Mouse (Mus musculus): ENCODE measurements around the gene Dock4. TPM values are rescaled to one million over a fixed set of nuclear protein-coding genes. Genes with fewer than 3 reads are reported as not detected.
"Not testable (repeated sequence)": the region's sequence is repeated elsewhere in the genome, so short reads cannot be mapped to it uniquely, and the experiment has no call there.

Dock4 gene
- total RNA-seq, 2 experiments from 2014 or later: 11.7 to 12.9 TPM

DNA sequence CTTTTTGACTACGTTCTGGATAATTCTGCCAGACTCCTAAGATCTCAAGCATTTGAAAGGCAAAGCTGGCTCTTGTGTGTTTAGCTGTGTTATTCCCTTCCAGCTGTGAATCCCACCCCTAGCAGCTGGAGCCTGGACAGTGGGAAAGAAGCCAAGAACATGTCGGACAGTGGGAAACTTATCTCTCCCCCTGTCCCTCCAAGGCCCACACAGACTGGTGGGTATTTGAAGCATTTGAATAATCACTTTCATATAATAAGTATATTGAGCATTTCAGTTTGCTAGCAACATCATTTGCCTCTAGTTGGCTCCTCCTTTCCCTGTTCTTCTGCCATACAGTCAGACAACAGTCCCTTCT lies 392.6 kb downstream of the Dock4 start:
- DNase-seq (ENCODE audit: low spot score): no peak
- intact Hi-C loops (cut with DNase I): loop anchor here (2.0 kb wide), 1 partner anchor 258 kb away; no protein-coding TSS in a partner anchor

- intact Hi-C loops (cut with DNase I): loop anchor here (2.0 kb wide), 1 partner anchor 258 kb away; no protein-coding TSS in a partner anchor
- DNase-seq (ENCODE audit: low spot score): no peak
Observed at GRCm38 (mm10) chr12:40838940-40839339, 393.2 kb downstream of the Dock4 start.

DNA sequence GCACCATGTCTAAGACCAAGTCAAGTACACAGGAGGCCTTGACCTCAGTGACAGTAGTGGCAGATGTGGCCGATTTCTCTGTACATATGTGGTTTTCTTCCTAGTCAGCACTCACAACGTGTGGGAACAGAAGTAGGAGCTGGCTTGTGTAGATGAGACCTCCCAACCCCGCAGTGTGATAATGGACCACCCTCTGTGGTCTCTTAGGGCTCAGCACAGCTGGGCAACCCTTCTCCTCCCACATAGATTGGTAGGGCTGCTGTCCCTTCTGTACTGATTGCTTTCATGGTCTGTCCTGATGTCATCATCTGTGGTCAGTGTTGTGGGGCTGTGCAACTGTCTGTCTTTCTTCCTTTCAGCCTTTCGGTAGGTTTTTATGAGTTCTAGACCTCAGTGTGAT lies 394.1 kb downstream of the Dock4 start:
- no peak for DNase-seq (ENCODE audit: low spot score)
- intact Hi-C loops (cut with DNase I): loop anchor here (2.0 kb wide), 1 partner anchor 257 kb away; no protein-coding TSS in a partner anchor

- intact Hi-C loops (cut with DNase I): no loop called here
- no peak for DNase-seq (ENCODE audit: low spot score)
Observed at GRCm38 (mm10) chr12:40842251-40842988, 396.7 kb downstream of the Dock4 start.

DNA sequence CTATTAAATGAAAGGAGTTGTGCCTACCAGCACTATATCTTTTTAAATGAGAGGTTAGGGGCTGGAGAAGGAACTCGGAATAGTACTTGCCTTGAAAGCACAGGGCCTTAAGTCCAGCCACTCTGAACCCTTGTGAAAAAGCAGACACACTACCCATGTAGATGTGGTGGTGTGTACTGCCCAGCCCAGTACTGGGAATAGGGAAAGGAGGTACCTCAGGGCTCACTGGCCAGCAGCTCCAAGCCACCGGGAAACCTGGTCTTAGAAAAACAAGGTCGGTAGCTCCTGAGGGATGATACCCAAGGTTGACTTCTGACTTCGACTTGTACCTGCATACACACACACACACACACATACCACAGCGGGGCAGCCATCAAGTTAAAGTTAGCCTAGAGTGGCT lies 397.2 kb downstream of the Dock4 start:
- intact Hi-C loops (cut with DNase I): no loop called here
- no peak for DNase-seq (ENCODE audit: low spot score)

DNA sequence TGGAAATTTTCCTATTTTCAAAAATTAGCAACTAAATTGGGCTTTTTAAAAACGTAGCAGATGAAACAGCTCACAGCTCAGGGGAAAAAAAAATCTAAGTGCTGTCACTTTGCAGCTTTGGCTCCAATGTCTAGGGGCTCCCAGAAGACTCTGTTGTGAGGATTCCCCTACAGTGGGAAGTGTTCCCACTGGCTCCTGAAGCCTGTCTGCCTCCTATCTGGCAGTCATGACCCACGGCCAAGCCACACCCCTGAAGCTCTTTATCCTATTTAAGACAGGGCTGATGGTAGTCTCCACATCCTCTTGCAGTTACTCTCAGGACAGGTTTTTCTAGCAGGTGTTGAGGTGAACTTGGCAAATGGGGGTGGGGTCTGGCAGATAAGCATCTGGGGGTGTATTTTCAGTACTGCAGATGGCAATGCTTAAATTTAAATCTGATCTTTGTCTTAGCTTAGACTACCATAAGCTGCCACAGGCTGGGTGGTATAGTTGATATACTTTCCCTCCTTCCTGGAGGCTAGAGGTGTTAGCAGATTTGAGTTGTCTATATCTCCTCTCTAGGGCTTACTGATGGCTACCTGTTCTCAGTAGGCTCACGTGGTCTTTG lies 397.8 kb downstream of the Dock4 start:
- intact Hi-C loops (cut with DNase I): no loop called here
- DNase-seq (ENCODE audit: low spot score): no peak

- intact Hi-C loops (cut with DNase I): no loop called here
- DNase-seq (ENCODE audit: low spot score): no peak
Observed at GRCm38 (mm10) chr12:40844324-40844723, 398.6 kb downstream of the Dock4 start.

- DNase-seq (ENCODE audit: low spot score): no peak
- intact Hi-C loops (cut with DNase I): no loop called here
Observed at GRCm38 (mm10) chr12:40854705-40855367, 409.1 kb downstream of the Dock4 start.

- intact Hi-C loops (cut with DNase I): no loop called here
- no peak for DNase-seq (ENCODE audit: low spot score)
Observed at GRCm38 (mm10) chr12:40857466-40857865, 411.7 kb downstream of the Dock4 start.

DNA sequence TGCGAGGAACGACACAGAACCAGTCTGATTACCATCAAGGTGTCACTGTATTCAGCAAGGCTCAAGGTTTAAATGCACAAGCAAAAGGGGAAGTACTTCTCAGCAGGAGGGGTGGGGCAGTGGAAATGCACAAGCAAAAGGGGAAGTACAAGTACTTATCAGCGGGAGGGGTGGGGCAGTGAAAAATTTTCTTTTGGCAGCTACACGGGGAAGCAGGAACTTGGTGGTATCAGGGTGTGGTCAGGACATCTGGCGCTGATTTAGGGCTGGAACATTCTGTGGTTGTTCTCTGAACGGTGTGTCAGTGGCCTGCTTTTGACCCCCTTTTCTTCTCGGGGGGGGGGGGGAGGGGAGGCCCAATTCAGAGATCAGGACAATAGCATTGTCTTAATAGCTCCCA lies 413.0 kb downstream of the Dock4 start:
- DNase-seq (ENCODE audit: low spot score); intact Hi-C loops (cut with DNase I): not testable (repeated sequence)

GRCm38 (mm10) chr12:40870387-40870786 lies 424.6 kb downstream of the Dock4 start:
- intact Hi-C loops (cut with DNase I): no loop called here
- DNase-seq (ENCODE audit: low spot score): no peak

- intact Hi-C loops (cut with DNase I): no loop called here
- DNase-seq (ENCODE audit: low spot score): no peak
Observed at GRCm38 (mm10) chr12:40872716-40873115, 427.0 kb downstream of the Dock4 start.

DNA sequence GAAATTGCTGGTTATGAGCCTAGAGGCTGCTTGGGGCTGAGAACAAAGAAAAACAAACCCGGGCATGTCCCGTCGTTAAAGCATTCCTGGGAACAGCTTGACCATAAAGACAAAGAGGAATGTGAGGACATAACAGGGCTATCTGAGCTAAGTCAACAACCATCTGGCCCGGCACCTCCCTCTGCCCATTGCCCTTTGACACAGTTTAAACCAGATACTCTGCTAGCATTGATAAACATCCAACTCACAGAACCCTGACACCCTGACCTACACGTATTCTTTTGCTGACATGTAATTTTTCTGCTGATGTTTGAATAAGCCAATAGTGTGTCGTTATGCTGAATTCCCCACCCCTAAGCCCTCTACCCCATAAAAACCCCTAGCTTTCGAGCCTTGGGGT lies 427.5 kb downstream of the Dock4 start:
- DNase-seq (ENCODE audit: low spot score); intact Hi-C loops (cut with DNase I): not testable (repeated sequence)

DNA sequence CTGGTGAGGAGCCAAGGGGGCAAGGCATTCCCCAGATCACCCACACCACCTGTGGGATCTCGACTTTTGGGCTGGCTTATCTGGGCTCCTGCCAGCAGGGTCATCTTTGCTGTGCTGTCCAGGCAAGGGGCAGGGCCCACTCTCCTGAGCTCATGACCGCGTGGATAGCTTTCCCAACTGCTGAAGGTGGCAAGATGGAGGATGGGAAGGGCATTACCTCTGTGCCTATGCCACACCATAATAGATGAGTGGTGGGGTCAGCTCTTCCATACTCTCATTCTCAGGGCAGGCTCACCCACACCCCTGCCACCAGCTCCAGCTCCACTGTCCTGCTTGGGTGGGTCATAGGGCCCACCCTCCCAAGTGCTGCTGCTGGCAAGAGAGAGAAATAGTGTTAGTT lies 439.2 kb downstream of the Dock4 start:
- no peak for DNase-seq (ENCODE audit: low spot score)
- intact Hi-C loops (cut with DNase I): no loop called here

GRCm38 (mm10) chr12:40885377-40885776 lies 439.6 kb downstream of the Dock4 start:
- DNase-seq (ENCODE audit: low spot score): no peak
- intact Hi-C loops (cut with DNase I): no loop called here

- intact Hi-C loops (cut with DNase I): no loop called here
- DNase-seq (ENCODE audit: low spot score): no peak
Observed at GRCm38 (mm10) chr12:40887496-40887895, 441.7 kb downstream of the Dock4 start.

DNA sequence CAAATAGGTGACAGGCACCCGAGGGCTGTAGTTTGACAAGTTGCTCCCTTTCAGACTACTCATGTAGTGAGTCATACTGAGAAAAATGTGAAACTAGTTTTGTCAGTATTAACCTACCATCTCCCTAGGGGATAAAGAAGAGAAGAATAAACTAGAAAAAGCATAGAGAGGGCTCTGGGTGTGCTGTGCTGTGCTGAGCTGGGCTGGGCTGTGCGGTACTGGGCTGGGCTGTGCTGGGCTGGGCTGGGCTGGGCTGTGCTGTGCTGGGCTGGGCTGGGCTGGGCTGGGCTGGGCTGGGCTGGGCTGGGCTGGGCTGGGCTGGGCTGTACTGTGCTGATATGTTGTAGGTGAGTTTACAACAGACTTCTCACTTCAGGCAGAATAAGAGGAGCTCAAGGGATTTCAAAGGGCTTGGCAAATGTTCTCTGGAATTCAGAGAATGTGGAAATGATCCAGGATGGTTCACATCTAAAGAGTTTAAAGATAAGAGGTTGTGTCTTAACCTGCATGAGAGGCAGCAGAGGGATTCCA lies 442.6 kb downstream of the Dock4 start:
- intact Hi-C loops (cut with DNase I): no loop called here
- no peak for DNase-seq (ENCODE audit: low spot score)

DNA sequence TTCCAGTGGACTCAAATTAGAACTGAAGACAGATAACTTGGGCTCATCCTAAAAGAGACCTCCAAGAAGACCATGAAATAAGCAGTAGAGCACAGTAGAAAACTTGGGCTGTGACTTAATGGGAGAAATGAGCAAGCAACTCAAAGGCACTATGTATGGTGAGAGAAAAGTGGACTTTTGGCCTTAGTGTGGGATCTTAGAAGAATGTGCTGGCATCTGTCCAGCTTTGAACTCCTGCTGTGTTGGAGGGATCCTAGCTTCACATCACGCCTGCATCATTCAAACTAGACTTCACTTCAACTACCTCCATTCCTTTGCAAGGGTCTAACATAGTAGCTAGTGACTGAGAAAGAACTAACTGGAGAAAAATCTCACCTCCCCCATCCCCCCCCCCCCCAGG lies 443.1 kb downstream of the Dock4 start:
- no peak for DNase-seq (ENCODE audit: low spot score)
- intact Hi-C loops (cut with DNase I): no loop called here

DNA sequence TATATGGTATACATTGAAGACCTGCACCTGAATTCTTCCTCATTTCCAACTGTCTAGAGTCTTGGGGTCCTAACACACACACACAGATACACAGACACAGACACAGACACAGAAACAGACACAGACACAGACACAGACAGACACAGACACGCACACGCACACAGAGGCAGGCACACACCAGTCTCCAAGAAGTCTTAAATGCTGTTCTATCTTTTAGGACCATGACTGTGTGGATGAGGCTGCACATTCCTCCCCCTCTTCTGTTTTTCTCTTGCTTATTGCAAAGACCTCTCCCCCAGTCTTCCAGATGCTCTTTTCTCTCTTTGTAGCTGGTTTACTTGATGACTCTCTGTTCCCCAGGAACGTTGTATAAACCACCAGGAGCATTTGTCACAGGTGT lies 443.8 kb downstream of the Dock4 start:
- no peak for DNase-seq (ENCODE audit: low spot score)
- intact Hi-C loops (cut with DNase I): no loop called here

DNA sequence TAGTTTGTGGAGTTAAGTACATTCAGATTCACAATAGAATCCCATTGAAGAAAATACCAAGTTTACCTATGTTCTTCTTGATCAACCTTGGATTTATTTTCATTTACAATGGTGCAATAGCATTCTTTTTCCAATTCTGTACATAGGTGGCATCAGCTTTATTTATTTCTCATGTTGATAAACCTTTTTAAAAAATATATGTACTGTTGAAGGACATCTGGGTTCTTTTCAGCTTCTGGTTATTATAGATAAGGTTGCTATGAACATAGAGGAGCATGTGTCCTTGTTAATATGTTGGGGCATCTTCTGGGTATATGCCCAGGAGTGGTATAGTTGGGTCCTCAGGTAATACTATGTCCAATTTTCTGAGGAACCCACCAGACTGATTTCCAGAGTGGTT lies 445.4 kb downstream of the Dock4 start:
- DNase-seq (ENCODE audit: low spot score): no peak
- intact Hi-C loops (cut with DNase I): no loop called here

- intact Hi-C loops (cut with DNase I): no loop called here
- DNase-seq (ENCODE audit: low spot score): no peak
Observed at GRCm38 (mm10) chr12:40893741-40894140, 448.0 kb downstream of the Dock4 start.

Measured in heart, postnatal 25 days (tissue).